Comparison of ENCODE assay signal across 8 mouse cellular contexts in genomic region chr2:59522079-59522684, GRCm38 (mm10). TPM values are rescaled to one million over a fixed set of nuclear protein-coding genes. Genes with fewer than 3 reads are reported as not detected.
DNase-seq lines count a peak whose midpoint lies in the region; ATAC-seq and TF ChIP-seq lines count a peak whose summit lies in the region.

No protein-coding gene starts in this region.

- H3K27ac ChIP-seq in cortical plate, adult 2 months (ENCODE audit: insufficient read depth, low read length): no peak overlapping the region
- H3K27ac ChIP-seq in intestine, embryonic 16.5 days (ENCODE audit: low read length): no peak overlapping the region
- no peak overlapping the region for H3K27ac ChIP-seq in midbrain, embryonic 11.5 days (ENCODE audit: low read depth, low read length)

- intact Hi-C loops in gastrocnemius, postnatal 36 days (cut with DNase I): loop anchor here (10.0 kb wide), 1 partner anchor 903 kb away; no protein-coding TSS in a partner anchor
- intact Hi-C loops in left cerebral cortex, postnatal 36 days (cut with DNase I): loop anchor here (10.0 kb wide), 1 partner anchor 683 kb away; the partner anchor contains the start of genes Baz2b and March7

- peak overlapping the region; percentile 27 for H3K4me3 ChIP-seq in cortical plate, adult 2 months (ENCODE audit: insufficient read depth, low read length)
- no peak overlapping the region for H3K4me3 ChIP-seq in intestine, embryonic 16.5 days (ENCODE audit: low read length)
- H3K4me3 ChIP-seq in midbrain, embryonic 11.5 days (ENCODE audit: low read depth, low read length): peak overlapping the region; percentile 4; the same call in 1 of the 2 replicates

- no peaks in the 10 kb centered on the region for H3K27me3 ChIP-seq in intestine, embryonic 16.5 days (replicated peaks; ENCODE audit: control insufficient read depth, insufficient read depth, low read length)
- H3K27me3 ChIP-seq in midbrain, embryonic 11.5 days (ENCODE audit: control insufficient read depth, insufficient read depth, low read length): no peaks in the 10 kb centered on the region

- no peaks in the 10 kb centered on the region for H3K4me1 ChIP-seq in cortical plate, adult 2 months (ENCODE audit: control insufficient read depth, insufficient read depth, low read length)
- peaks cover 11% of the 10 kb centered on the region; the same call in 1 of the 2 replicates for H3K4me1 ChIP-seq in intestine, embryonic 16.5 days (ENCODE audit: control insufficient read depth, insufficient read depth, low read length)
- 0 out of 2 replicates have a peak, but pooled peaks cover 2% of the 10 kb centered on the region for H3K4me1 ChIP-seq in midbrain, embryonic 11.5 days (ENCODE audit: control insufficient read depth, insufficient read depth, low read length)

- no peaks in the 10 kb centered on the region for H3K36me3 ChIP-seq in intestine, embryonic 16.5 days (ENCODE audit: control insufficient read depth, insufficient read depth, low read length)
- H3K36me3 ChIP-seq in midbrain, embryonic 11.5 days (ENCODE audit: control insufficient read depth, insufficient read depth, low read length): no peaks in the 10 kb centered on the region

- ATAC-seq in intestine, embryonic 16.5 days: peak; percentile 81
- ATAC-seq in midbrain, embryonic 11.5 days (ENCODE audit: low FRiP score): peak; percentile 82

- H3K4me2 ChIP-seq in intestine, embryonic 16.5 days (ENCODE audit: low read depth, low read length): peak overlapping the region; percentile 38
- peak overlapping the region; percentile 23; the same call in 1 of the 2 replicates for H3K4me2 ChIP-seq in midbrain, embryonic 11.5 days

- WGBS in intestine, embryonic 16.5 days: 19% methylated on average over 19 of the region's 19 CpGs
- WGBS in midbrain, embryonic 11.5 days: 14% methylated on average over 19 of the region's 19 CpGs

- H3K9ac ChIP-seq in intestine, embryonic 16.5 days (ENCODE audit: low read depth, low read length): peak overlapping the region; percentile 51; the same call in 1 of the 2 replicates
- 0 out of 2 replicates have a peak overlapping the region, but pooled peaks have one; percentile 10 for H3K9ac ChIP-seq in midbrain, embryonic 11.5 days (ENCODE audit: low read length)

- peak; percentile 91 for DNase-seq in adipocyte (ENCODE audit: low spot score)
- peak; percentile 54 to 68 for DNase-seq in gastrocnemius, postnatal 36 days
- peak; percentile 64 to 77 for DNase-seq in left cerebral cortex, postnatal 36 days (ENCODE audit: low spot score in 2 of 2)
- DNase-seq in midbrain, embryonic 11.5 days (ENCODE audit: low spot score, missing footprints): peak; percentile 99
- DNase-seq in right cerebral cortex, postnatal 4 days: peak; percentile 90
- DNase-seq in yolk sac, embryonic 10.5 days (ENCODE audit: low spot score): peak; percentile 70

- TF ChIP-seq POLR2A in cortical plate, adult 2 months (IDR thresholded peaks at IDR 0.05; ENCODE audit: extremely low read depth, insufficient read depth, low read length): no peak

- peak; percentile 89 for TF ChIP-seq CTCF in cortical plate, adult 2 months (IDR thresholded peaks at IDR 0.05; ENCODE audit: extremely low read depth, insufficient read depth, low read length)

- no peaks in the 10 kb centered on the region for H3K9me3 ChIP-seq in intestine, embryonic 16.5 days (ENCODE audit: control insufficient read depth, low read length)
- no peaks in the 10 kb centered on the region for H3K9me3 ChIP-seq in midbrain, embryonic 11.5 days (ENCODE audit: control insufficient read depth, low read length)

RNA-seq across cellular contexts. Expression of gene Dapl1, which starts 37.7 kb away (rescaled TPM):
- 1.3 and 1.8 TPM in 2 replicates for polyA plus RNA-seq in cortical plate, adult 2 months (2012; rRNA removed)
- not detected for total RNA-seq in gastrocnemius, postnatal 36 days (2021)
- not detected in 2 replicates for polyA plus RNA-seq in intestine, embryonic 16.5 days (2015; fragmentation: Nextera tagmentation; extraction: Ambion mirVana)
- total RNA-seq in left cerebral cortex, postnatal 36 days (2021): 1 to 10 TPM in 1 of 2 experiments, under 1 TPM in 1; 0.81 to 1.8 TPM
- polyA plus RNA-seq in midbrain, embryonic 11.5 days (2014; fragmentation: Nextera tagmentation; extraction: Ambion mirVana): 0.42 TPM in 1 of 2 replicates, not detected in the other
